In the genomic region with DNA sequence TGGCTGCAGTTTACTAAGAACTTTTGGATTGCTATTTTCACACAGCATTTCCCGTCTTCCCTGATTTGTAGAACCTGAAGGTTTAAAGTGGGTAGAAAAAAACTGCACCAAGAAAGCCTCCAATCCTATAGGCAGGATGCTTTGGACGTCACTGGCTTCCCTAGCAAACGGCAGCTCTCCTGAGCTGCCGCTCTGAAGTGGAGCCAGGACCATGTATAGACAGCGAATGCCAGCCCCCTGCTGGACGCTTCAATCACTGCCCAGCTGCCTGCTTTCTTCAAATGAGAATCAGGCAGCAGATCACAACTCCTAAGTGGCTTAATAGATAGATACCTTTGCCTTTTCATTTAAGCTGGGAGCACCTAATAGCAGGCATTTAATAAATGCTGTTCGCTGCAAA, we compare ENCODE assay signal across 9 mouse cellular contexts. TPM values are rescaled to one million over a fixed set of nuclear protein-coding genes. Genes with fewer than 3 reads are reported as not detected.
DNase-seq lines count a peak whose midpoint lies in the region; ATAC-seq and TF ChIP-seq lines count a peak whose summit lies in the region.
"Had no signal": no experiment of that assay in that cellular context is flagged by ENCODE, and none has a peak within 500 bp of the region (broad histone marks: within the 10 kb centered on the region; RNA-seq: fewer than 3 reads in every experiment).

A gene (minus strand): TSS at position 12 of the 400 bp plus-strand sequence.

- H3K79me2 ChIP-seq in liver, adult 2 months (ENCODE audit: control insufficient read depth, insufficient read depth, low read length) = no peaks in the 10 kb centered on the region

- H3K36me3 ChIP-seq in liver, adult 2 months (ENCODE audit: control insufficient read depth, insufficient read depth, low read length) = no peaks in the 10 kb centered on the region
- no peaks in the 10 kb centered on the region for H3K36me3 ChIP-seq in neural tube, embryonic 11.5 days (ENCODE audit: control insufficient read depth, insufficient read depth, low read length)
- H3K36me3 ChIP-seq: embryonic facial prominence, embryonic 12.5 days had no signal

- intact Hi-C loops in heart, postnatal 10 days (cut with DNase I) = loop anchor here (2.0 kb wide), 1 partner anchor 601 kb away; no protein-coding TSS in a partner anchor

- peak; percentile 20 for DNase-seq in 416B (ENCODE audit: low read depth)
- DNase-seq in Muller cell, postnatal 12 days (ENCODE audit: inconsistent ontology term) = peak; percentile 20
- peak; percentile 21 to 30 for DNase-seq in heart, postnatal 10 days
- peak; percentile 47 for DNase-seq in kidney, postnatal 14 days
- no peak for DNase-seq in liver, adult 2 months (ENCODE audit: extremely low read depth, low read depth, low spot score)
- DNase-seq in neural tube, embryonic 11.5 days (ENCODE audit: low spot score) = peak; percentile 62
- DNase-seq in thymus, postnatal 4 days = peak; percentile 38

- 10% methylated on average over 7 of the region's 7 CpGs for whole genome bisulfite sequencing in liver, adult 2 months
- 25% methylated on average over 7 of the region's 7 CpGs for WGBS in neural tube, embryonic 11.5 days

- no peaks in the 10 kb centered on the region for H3K4me1 ChIP-seq in liver, adult 2 months (ENCODE audit: control insufficient read depth, insufficient read depth, low read length)
- no peaks in the 10 kb centered on the region for H3K4me1 ChIP-seq in neural tube, embryonic 11.5 days (ENCODE audit: control insufficient read depth, insufficient read depth, low read length)
- H3K4me1 ChIP-seq: embryonic facial prominence, embryonic 12.5 days had no signal

- H3K4me2 ChIP-seq in neural tube, embryonic 11.5 days (ENCODE audit: low read depth) = no peak within 1 kb of the TSS
- H3K4me2 ChIP-seq: embryonic facial prominence, embryonic 12.5 days had no signal

- TF ChIP-seq CTCF in liver, adult 2 months (IDR thresholded peaks at IDR 0.05; ENCODE audit: low read depth, low read length) = peak; percentile 45

- no peak within 1 kb of the TSS for H3K4me3 ChIP-seq in liver, adult 2 months (ENCODE audit: insufficient read depth, low read depth, low read length)
- H3K4me3 ChIP-seq in neural tube, embryonic 11.5 days (ENCODE audit: low read depth, low read length) = no peak within 1 kb of the TSS
- H3K4me3 ChIP-seq: embryonic facial prominence, embryonic 12.5 days had no signal

- no peak within 1 kb of the TSS for H3K9ac ChIP-seq in liver, adult 2 months (ENCODE audit: low read depth, low read length)
- no peak within 1 kb of the TSS for H3K9ac ChIP-seq in neural tube, embryonic 11.5 days (ENCODE audit: low read length)
- H3K9ac ChIP-seq: embryonic facial prominence, embryonic 12.5 days had no signal

- ATAC-seq in common myeloid progenitor, adult 5-6 weeks (replicated peaks; ENCODE audit: low read depth, poor library complexity, severe bottlenecking) = peak; percentile 95
- peak; percentile 90 for ATAC-seq in neural tube, embryonic 11.5 days (ENCODE audit: insufficient read depth, low FRiP score, low TSS enrichment)

- TF ChIP-seq POLR2A in liver, adult 2 months (IDR thresholded peaks at IDR 0.05; ENCODE audit: extremely low read depth, insufficient read depth, low read length) = no peak

- H3K27me3 ChIP-seq in liver, adult 2 months (ENCODE audit: control insufficient read depth, insufficient read depth, low read length) = no peaks in the 10 kb centered on the region
- no peaks in the 10 kb centered on the region for H3K27me3 ChIP-seq in neural tube, embryonic 11.5 days (ENCODE audit: control insufficient read depth, insufficient read depth, low read length)

- no peaks in the 10 kb centered on the region for H3K9me3 ChIP-seq in neural tube, embryonic 11.5 days (ENCODE audit: control insufficient read depth, low read length)
- H3K9me3 ChIP-seq: embryonic facial prominence, embryonic 12.5 days had no signal

- no peak within 1 kb of the TSS for H3K27ac ChIP-seq in liver, adult 2 months (replicated peaks; ENCODE audit: insufficient read depth, low read depth, low read length)
- H3K27ac ChIP-seq in neural tube, embryonic 11.5 days (ENCODE audit: low read depth, low read length) = no peak within 1 kb of the TSS
- H3K27ac ChIP-seq: embryonic facial prominence, embryonic 12.5 days had no signal

RNA-seq across cellular contexts. Expression of the gene that starts here (rescaled TPM):
- not detected in 2 replicates for total RNA-seq in common myeloid progenitor, adult 5-6 weeks (2017)
- not detected for total RNA-seq in heart, postnatal 10 days (2021)
- total RNA-seq in liver, adult 2 months (2014; rRNA removed) = not detected in 2 replicates
- polyA plus RNA-seq in liver, adult 2 months (2012; rRNA removed) = not detected in 2 replicates
- polyA plus RNA-seq in neural tube, embryonic 11.5 days (2014; fragmentation: Nextera tagmentation; extraction: Ambion mirVana) = not detected in 2 replicates

Comparison
In these comparisons a context has a peak if more than half of its experiments do, and no peak if none do; other contexts are left out.
1. Peak in ATAC-seq in common myeloid progenitor, adult 5-6 weeks; RNA of the gene not detected or under 1 TPM.
2. Peak in DNase-seq in heart, postnatal 10 days; RNA of the gene not detected or under 1 TPM.
3. Peak in DNase-seq and ATAC-seq in neural tube, embryonic 11.5 days; RNA of the gene not detected or under 1 TPM.